Comparison of ENCODE assay signal across 9 mouse cellular contexts in the genomic region with DNA sequence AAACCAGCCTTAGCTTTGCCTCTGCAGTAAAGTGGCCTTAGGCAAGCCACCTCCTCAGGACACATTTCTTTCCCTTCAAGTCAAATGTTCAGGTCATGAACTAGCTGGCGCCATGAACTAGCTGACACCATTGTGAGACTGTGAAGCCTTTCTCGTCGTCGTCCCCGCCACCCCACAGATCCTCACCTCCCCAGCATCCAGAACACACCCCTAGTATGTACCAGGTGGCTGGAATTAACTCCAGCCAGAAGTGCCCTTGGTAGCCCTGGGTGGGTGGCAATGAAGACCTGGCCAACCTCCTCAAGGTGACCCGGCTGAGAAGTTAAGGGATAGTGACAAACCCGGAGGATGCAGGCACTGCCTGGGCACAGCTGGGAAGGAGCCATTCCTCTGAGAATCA. TPM values are rescaled to one million over a fixed set of nuclear protein-coding genes. Genes with fewer than 3 reads are reported as not detected.
A peak's percentile ranks its signal among the peaks of the same experiment; 100 is the strongest.
DNase-seq lines count a peak whose midpoint lies in the region; ATAC-seq and TF ChIP-seq lines count a peak whose summit lies in the region.
"Had no signal": no experiment of that assay in that cellular context is flagged by ENCODE, and none has a peak within 500 bp of the region (broad histone marks: within the 10 kb centered on the region; RNA-seq: fewer than 3 reads in every experiment).

No protein-coding gene starts in this region.

- H3K4me2 ChIP-seq in liver, embryonic 11.5 days, result peak overlapping the region; percentile 6
- H3K4me2 ChIP-seq in embryonic facial prominence, embryonic 11.5 days (ENCODE audit: low read depth, low read length), result no peak overlapping the region
- no peak overlapping the region for H3K4me2 ChIP-seq in midbrain, embryonic 12.5 days (replicated peaks)
- H3K4me2 ChIP-seq: hindbrain, embryonic 15.5 days had no signal

- H3K27ac ChIP-seq in gastrocnemius, adult 2 months, result peak overlapping the region; percentile 66
- no peak overlapping the region for H3K27ac ChIP-seq in liver, embryonic 11.5 days (ENCODE audit: low read depth, low read length)
- no peak overlapping the region for H3K27ac ChIP-seq in embryonic facial prominence, embryonic 11.5 days (replicated peaks; ENCODE audit: low read depth, low read length)
- no peak overlapping the region for H3K27ac ChIP-seq in midbrain, embryonic 12.5 days (replicated peaks)
- H3K27ac ChIP-seq: hindbrain, embryonic 15.5 days had no signal

- 64% methylated on average over 7 of the region's 7 CpGs for WGBS in liver, embryonic 11.5 days
- WGBS in embryonic facial prominence, embryonic 11.5 days, result 73% methylated on average over 7 of the region's 7 CpGs
- 74% methylated on average over 7 of the region's 7 CpGs for WGBS in midbrain, embryonic 12.5 days

- no peak overlapping the region for H3K4me3 ChIP-seq in gastrocnemius, adult 2 months
- no peak overlapping the region for H3K4me3 ChIP-seq in liver, embryonic 11.5 days (ENCODE audit: low read depth, low read length)
- H3K4me3 ChIP-seq in embryonic facial prominence, embryonic 11.5 days (ENCODE audit: low read depth, low read length), result no peak overlapping the region
- H3K4me3 ChIP-seq in midbrain, embryonic 12.5 days, result no peak overlapping the region
- H3K4me3 ChIP-seq: hindbrain, embryonic 15.5 days had no signal

- H3K9ac ChIP-seq in liver, embryonic 11.5 days (ENCODE audit: low read depth, low read length), result no peak overlapping the region
- H3K9ac ChIP-seq in embryonic facial prominence, embryonic 11.5 days (replicated peaks; ENCODE audit: low read length), result 0 out of 2 replicates have a peak overlapping the region, but pooled peaks have one; percentile 22
- H3K9ac ChIP-seq in midbrain, embryonic 12.5 days (replicated peaks), result no peak overlapping the region
- H3K9ac ChIP-seq: hindbrain, embryonic 15.5 days had no signal

- TF ChIP-seq CTCF in gastrocnemius, adult 2 months (IDR thresholded peaks at IDR 0.05), result no peak

- no peaks in the 10 kb centered on the region for H3K27me3 ChIP-seq in liver, embryonic 11.5 days (replicated peaks; ENCODE audit: control insufficient read depth, insufficient read depth, low read length)
- no peaks in the 10 kb centered on the region for H3K27me3 ChIP-seq in embryonic facial prominence, embryonic 11.5 days (ENCODE audit: control insufficient read depth, insufficient read depth, low read length)
- peaks cover 38% of the 10 kb centered on the region for H3K27me3 ChIP-seq in midbrain, embryonic 12.5 days
- H3K27me3 ChIP-seq: hindbrain, embryonic 15.5 days had no signal

- no peaks in the 10 kb centered on the region for H3K9me3 ChIP-seq in liver, embryonic 11.5 days (ENCODE audit: control insufficient read depth, low read length)
- H3K9me3 ChIP-seq in embryonic facial prominence, embryonic 11.5 days (replicated peaks; ENCODE audit: control insufficient read depth, low read length), result no peaks in the 10 kb centered on the region
- no peaks in the 10 kb centered on the region for H3K9me3 ChIP-seq in midbrain, embryonic 12.5 days
- H3K9me3 ChIP-seq: hindbrain, embryonic 15.5 days had no signal

- intact Hi-C loops in gastrocnemius, adult 2 months (cut with DNase I), result loop anchor here (1.0 kb wide), 2 partner anchors 111 to 134 kb away; no protein-coding TSS in a partner anchor

- DNase-seq in gastrocnemius, adult 2 months, result no peak
- DNase-seq in gastrocnemius, adult 8-10 months (ENCODE audit: low spot score in 2 of 2), result no peak
- no peak for DNase-seq in liver, embryonic 11.5 days (ENCODE audit: low spot score)
- no peak for DNase-seq in liver
- DNase-seq in embryonic facial prominence, embryonic 11.5 days (ENCODE audit: low spot score), result no peak
- DNase-seq in frontal cortex, postnatal 36 days (ENCODE audit: low spot score in 2 of 2), result no peak
- no peak for DNase-seq in kidney, adult 9 months

- 0 out of 2 replicates have a peak, but pooled peaks have one; percentile 24 for ATAC-seq in liver, embryonic 11.5 days (replicated peaks; ENCODE audit: low FRiP score)
- peak; percentile 4; the same call in 1 of the 2 replicates for ATAC-seq in embryonic facial prominence, embryonic 11.5 days (replicated peaks; ENCODE audit: insufficient number of reproducible peaks, low FRiP score, low TSS enrichment, low read depth)
- peak; percentile 35 for ATAC-seq in midbrain, embryonic 12.5 days (ENCODE audit: low FRiP score, low read depth)

- H3K4me1 ChIP-seq in liver, embryonic 11.5 days (replicated peaks; ENCODE audit: control insufficient read depth, insufficient read depth, low read length), result 0 out of 2 replicates have a peak, but pooled peaks cover 2% of the 10 kb centered on the region
- H3K4me1 ChIP-seq in embryonic facial prominence, embryonic 11.5 days (ENCODE audit: control insufficient read depth, insufficient read depth, low read length), result no peaks in the 10 kb centered on the region; the same call in 1 of the 2 replicates
- H3K4me1 ChIP-seq in midbrain, embryonic 12.5 days, result peaks cover 34% of the 10 kb centered on the region

- no peaks in the 10 kb centered on the region for H3K36me3 ChIP-seq in liver, embryonic 11.5 days (ENCODE audit: control insufficient read depth, insufficient read depth, low read length)
- no peaks in the 10 kb centered on the region for H3K36me3 ChIP-seq in embryonic facial prominence, embryonic 11.5 days (replicated peaks; ENCODE audit: control insufficient read depth, insufficient read depth, low read depth, low read length)
- no peaks in the 10 kb centered on the region for H3K36me3 ChIP-seq in midbrain, embryonic 12.5 days
- H3K36me3 ChIP-seq: hindbrain, embryonic 15.5 days had no signal

RNA-seq across cellular contexts. Expression of gene Irf2bpl, which starts 21.3 kb away (rescaled TPM):
- 10 to 100 TPM; 21.5 to 28.2 TPM for total RNA-seq in gastrocnemius, adult 2 months (2021)
- 10 to 100 TPM; 21.3 to 27.0 (median 22.9) TPM for total RNA-seq in gastrocnemius, adult 8-10 months (2022)
- polyA plus RNA-seq in liver, embryonic 11.5 days (2014; fragmentation: Nextera tagmentation; extraction: Ambion mirVana), result 9.7 and 9.8 TPM in 2 replicates
- polyA plus RNA-seq in embryonic facial prominence, embryonic 11.5 days (2014; fragmentation: Nextera tagmentation; extraction: Ambion mirVana), result 15.5 and 16.4 TPM in 2 replicates
- polyA plus RNA-seq in midbrain, embryonic 12.5 days (2016; fragmentation: Nextera tagmentation; extraction: Ambion mirVana), result 74.0 and 76.0 TPM in 2 replicates

RNA-seq across cellular contexts. Expression of gene Cipc, which starts 41.0 kb away (rescaled TPM):
- 10 to 100 TPM; 32.2 to 33.8 TPM for total RNA-seq in gastrocnemius, adult 2 months (2021)
- total RNA-seq in gastrocnemius, adult 8-10 months (2022), result 10 to 100 TPM; 34.5 to 38.7 (median 37.1) TPM
- 23.8 and 28.1 TPM in 2 replicates for polyA plus RNA-seq in liver, embryonic 11.5 days (2014; fragmentation: Nextera tagmentation; extraction: Ambion mirVana)
- polyA plus RNA-seq in embryonic facial prominence, embryonic 11.5 days (2014; fragmentation: Nextera tagmentation; extraction: Ambion mirVana), result 30.8 and 33.5 TPM in 2 replicates
- polyA plus RNA-seq in midbrain, embryonic 12.5 days (2016; fragmentation: Nextera tagmentation; extraction: Ambion mirVana), result 44.3 and 46.4 TPM in 2 replicates
